Mouse (Mus musculus) lung, embryonic 14.5 days (tissue): ENCODE results near the gene Golgb1. TPM values are rescaled to one million over a fixed set of nuclear protein-coding genes. Genes with fewer than 3 reads are reported as not detected.
A peak's percentile ranks its signal among the peaks of the same experiment; 100 is the strongest.

ENCODE experiments used
- ATAC-seq: fragments of 200-750 bp; cut with Nextera tagmentation; 2 replicates; pipeline ENCODE4 v1.8.0; 2017; ENCODE audit warnings: mild to moderate bottlenecking, moderate TSS enrichment, moderate library complexity; ENCODE audit not compliant: insufficient read depth
- DNase-seq: peaks from one replicate; pipeline ENCODE4 v3.0.0-alpha.2; 2015
- H3K27ac ChIP-seq: fragments of 300-500 bp; sonication (generic); 2 replicates; pipeline ENCODE4 v1.5.1; 2014; ENCODE audit warnings: low read depth, mild to moderate bottlenecking, moderate library complexity
- H3K27me3 ChIP-seq: fragments of 300-500 bp; sonication (generic); 2 replicates; pipeline ENCODE4 v1.6.1; 2014; ENCODE audit warnings: low read length, control low read depth; ENCODE audit not compliant: insufficient read depth
- H3K36me3 ChIP-seq: fragments of 300-500 bp; sonication (generic); 2 replicates; pipeline ENCODE4 v1.6.1; 2014; ENCODE audit warnings: control low read depth; ENCODE audit not compliant: insufficient read depth
- H3K4me1 ChIP-seq: fragments of 300-500 bp; sonication (generic); 2 replicates; pipeline ENCODE4 v1.6.1; 2014; ENCODE audit warnings: antibody characterized with exemption, control low read depth; ENCODE audit not compliant: insufficient read depth
- H3K4me2 ChIP-seq: fragments of 300-500 bp; sonication (generic); 2 replicates; pipeline ENCODE4 v1.6.1; 2014; ENCODE audit warnings: mild to moderate bottlenecking
- H3K4me3 ChIP-seq: fragments of 300-500 bp; sonication (generic); 2 replicates; pipeline ENCODE4 v1.5.1; 2014; ENCODE audit warnings: low read depth, low read length
- H3K9ac ChIP-seq: fragments of 300-500 bp; sonication (generic); 2 replicates; pipeline ENCODE4 v1.6.1; 2014
- H3K9me3 ChIP-seq: fragments of 300-500 bp; sonication (generic); 2 replicates; pipeline ENCODE4 v1.6.1; 2016; ENCODE audit warnings: low read depth, low read length, control low read depth
- CTCF ChIP-seq: IDR thresholded peaks from 2 replicates; pipeline ENCODE4 v1.5.1; 2016; ENCODE audit warnings: antibody characterized with exemption, low read depth
- WGBS: fragments of 180-500 bp; shearing (Covaris S2); extraction: QIAGEN DNeasy Blood & Tissue Kit; methylation state at CpG from one replicate; pipeline ENCODE4 v1.1.7; 2014; 5-methylcytosine and 5-hydroxymethylcytosine counted together
- polyA plus RNA-seq: library from polyadenylated mRNA; unstranded; fragments of >200 nt; fragmentation: Nextera tagmentation; extraction: Ambion mirVana; gene quantifications from 2 replicates; pipeline ENCODE4 v1.2.1, GENCODE M21; 2014

Golgb1 gene
- polyA plus RNA-seq, 1 experiment from 2014 or later = 89.9 TPM

- ATAC-seq (no peak), DNase-seq (no peak)
- Histone ChIP-seq H3K36me3 (peaks cover 45% of the 10 kb centered on the region), H3K27me3 (no peaks in the 10 kb centered on the region), H3K9ac (no peak overlapping the region), H3K9me3 (no peaks in the 10 kb centered on the region), H3K27ac (no peak overlapping the region), H3K4me1 (no peaks in the 10 kb centered on the region), H3K4me3 (no peak overlapping the region), H3K4me2 (no peak overlapping the region)
- 89% methylated on average over 2 of the region's 2 CpGs for WGBS
- no peak for TF ChIP-seq CTCF
Measured at GRCm38 (mm10) chr16:36869442-36869841, 5.5 kb upstream of the Golgb1 start.

GRCm38 (mm10) chr16:36875276-36875851 lies 424 bp downstream of the Golgb1 start:
- TF ChIP-seq CTCF = no peak
- Histone ChIP-seq H3K9me3 (no peaks in the 10 kb centered on the region), H3K27me3 (no peaks in the 10 kb centered on the region), H3K4me1 (no peaks in the 10 kb centered on the region), H3K27ac (peak overlapping the region; percentile 73), H3K9ac (peak overlapping the region; percentile 85), H3K4me3 (peak overlapping the region; percentile 79), H3K4me2 (peak overlapping the region; percentile 68), H3K36me3 (peaks cover 16% of the 10 kb centered on the region)
- WGBS = under 1% methylated on average over 43 of the region's 48 CpGs
- DNase-seq (peak; percentile 42), ATAC-seq (peak; percentile 81)

GRCm38 (mm10) chr16:36877316-36877715 lies 2.4 kb downstream of the Golgb1 start:
- no peaks in the 10 kb centered on the region for H3K27me3 ChIP-seq
- no peak overlapping the region for H3K27ac ChIP-seq
- no peak for DNase-seq
- H3K9me3 ChIP-seq = no peaks in the 10 kb centered on the region
- no peak overlapping the region for H3K9ac ChIP-seq
- H3K4me2 ChIP-seq = no peak overlapping the region
- WGBS = 63% methylated on average over 5 of the region's 5 CpGs
- H3K4me1 ChIP-seq = no peaks in the 10 kb centered on the region
- H3K4me3 ChIP-seq = no peak overlapping the region
- 0 out of 2 replicates have a peak, but pooled peaks have one; percentile 7 for TF ChIP-seq CTCF
- peaks cover 2% of the 10 kb centered on the region for H3K36me3 ChIP-seq
- ATAC-seq = no peak

- DNase-seq (no peak), ATAC-seq (no peak)
- Histone ChIP-seq H3K36me3 (peaks cover 14% of the 10 kb centered on the region), H3K4me2 (no peak overlapping the region), H3K9ac (no peak overlapping the region), H3K4me3 (no peak overlapping the region), H3K4me1 (no peaks in the 10 kb centered on the region), H3K27ac (no peak overlapping the region), H3K9me3 (no peaks in the 10 kb centered on the region), H3K27me3 (no peaks in the 10 kb centered on the region)
- TF ChIP-seq CTCF = no peak
- 74% methylated on average over 5 of the region's 5 CpGs for WGBS
Measured at GRCm38 (mm10) chr16:36882737-36883343, 7.9 kb downstream of the Golgb1 start.

GRCm38 (mm10) chr16:36884881-36885280 lies 9.9 kb downstream of the Golgb1 start:
- ATAC-seq (no peak), DNase-seq (peak; percentile 47)
- no peaks in the 10 kb centered on the region for H3K9me3 ChIP-seq
- peak; percentile 50 for TF ChIP-seq CTCF
- peaks cover 29% of the 10 kb centered on the region for H3K36me3 ChIP-seq
- H3K27me3 ChIP-seq = no peaks in the 10 kb centered on the region
- H3K4me2 ChIP-seq = no peak overlapping the region
- H3K9ac ChIP-seq = no peak overlapping the region
- no peak overlapping the region for H3K4me3 ChIP-seq
- no peaks in the 10 kb centered on the region for H3K4me1 ChIP-seq
- H3K27ac ChIP-seq = no peak overlapping the region
- WGBS = 85% methylated on average over 4 of the region's 4 CpGs

GRCm38 (mm10) chr16:36885912-36886311 lies 11.0 kb downstream of the Golgb1 start:
- WGBS = 93% methylated on average over 11 of the region's 11 CpGs
- no peak overlapping the region for H3K4me2 ChIP-seq

GRCm38 (mm10) chr16:36887546-36887945 lies 12.6 kb downstream of the Golgb1 start:
- Histone ChIP-seq H3K4me1 (no peaks in the 10 kb centered on the region), H3K36me3 (peaks cover 48% of the 10 kb centered on the region), H3K4me2 (no peak overlapping the region), H3K9me3 (no peaks in the 10 kb centered on the region), H3K27ac (no peak overlapping the region), H3K27me3 (no peaks in the 10 kb centered on the region), H3K9ac (no peak overlapping the region), H3K4me3 (no peak overlapping the region)
- no peak for TF ChIP-seq CTCF
- no peak for ATAC-seq
- DNase-seq = no peak
- 76% methylated on average over 5 of the region's 5 CpGs for WGBS

More at GRCm38 (mm10) chr16:36885912-36886311, 11.0 kb downstream of the Golgb1 start:
- TF ChIP-seq CTCF = no peak
- Histone ChIP-seq H3K27me3 (no peaks in the 10 kb centered on the region), H3K4me3 (no peak overlapping the region), H3K27ac (no peak overlapping the region), H3K36me3 (peaks cover 36% of the 10 kb centered on the region), H3K9me3 (no peaks in the 10 kb centered on the region), H3K4me1 (no peaks in the 10 kb centered on the region), H3K9ac (no peak overlapping the region)
- no peak for ATAC-seq
- no peak for DNase-seq
